Mouse (Mus musculus) limb, embryonic 13.5 days (tissue): ENCODE results near the gene Pms2. TPM values are rescaled to one million over a fixed set of nuclear protein-coding genes. Genes with fewer than 3 reads are reported as not detected.
A peak's percentile ranks its signal among the peaks of the same experiment; 100 is the strongest.

Source experiments
- ATAC-seq: fragments of 200-750 bp; cut with Nextera tagmentation; 2 replicates; pipeline ENCODE4 v1.8.0; 2017; ENCODE audit warnings: low read depth, moderate number of reproducible peaks, moderate TSS enrichment; ENCODE audit not compliant: low FRiP score
- H3K27ac ChIP-seq: fragments of 300-500 bp; sonication (generic); 2 replicates; pipeline ENCODE4 v1.5.1; 2015; ENCODE audit warnings: inconsistent platforms, mild to moderate bottlenecking, moderate library complexity
- H3K27me3 ChIP-seq: fragments of 300-500 bp; sonication (generic); 2 replicates; pipeline ENCODE4 v1.6.1; 2015; ENCODE audit warnings: mild to moderate bottlenecking, inconsistent platforms
- H3K36me3 ChIP-seq: fragments of 300-500 bp; sonication (generic); 2 replicates; pipeline ENCODE4 v1.6.1; 2015; ENCODE audit warnings: inconsistent platforms, mild to moderate bottlenecking, moderate library complexity
- H3K4me1 ChIP-seq: fragments of 300-500 bp; sonication (generic); 2 replicates; pipeline ENCODE4 v1.6.1; 2015; ENCODE audit warnings: inconsistent platforms
- H3K4me2 ChIP-seq: fragments of 300-500 bp; sonication (generic); replicated peaks from 2 replicates; pipeline ENCODE4 v1.6.1; 2015; ENCODE audit warnings: inconsistent platforms, mild to moderate bottlenecking, moderate library complexity
- H3K4me3 ChIP-seq: fragments of 300-500 bp; sonication (generic); 2 replicates; pipeline ENCODE4 v1.5.1; 2015; ENCODE audit warnings: moderate library complexity, mild to moderate bottlenecking, inconsistent platforms
- H3K9ac ChIP-seq: fragments of 300-500 bp; sonication (generic); 2 replicates; pipeline ENCODE4 v1.6.1; 2015; ENCODE audit warnings: mild to moderate bottlenecking, inconsistent platforms
- H3K9me3 ChIP-seq: fragments of 300-500 bp; sonication (generic); 2 replicates; pipeline ENCODE4 v1.6.1; 2016; ENCODE audit warnings: inconsistent platforms
- WGBS: fragments of 180-500 bp; shearing (Covaris S2); methylation state at CpG from one replicate; pipeline ENCODE4 v1.1.7; 2015; 5-methylcytosine and 5-hydroxymethylcytosine counted together
- polyA plus RNA-seq: library from polyadenylated mRNA; unstranded; fragments of >200 nt; fragmentation: Nextera tagmentation; extraction: Ambion mirVana; gene quantifications from 2 replicates; pipeline ENCODE4 v1.2.1, GENCODE M21; 2015

Pms2 gene
- polyA plus RNA-seq, 1 experiment from 2014 or later: 35.8 TPM

DNA sequence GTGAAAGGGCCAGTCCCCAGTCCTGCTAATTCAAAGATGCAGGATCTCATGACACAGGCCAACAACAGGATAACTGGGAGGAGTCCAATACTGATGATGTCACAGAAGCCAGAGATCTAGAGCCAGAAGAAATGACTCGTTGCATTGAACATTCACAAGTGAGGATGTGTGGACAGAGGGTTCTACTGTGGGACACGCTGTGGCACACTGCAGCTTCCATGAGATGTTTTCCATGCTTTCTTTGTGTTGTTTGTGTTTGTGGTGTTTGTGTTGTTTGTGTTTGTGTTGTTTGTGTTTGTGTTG is 65.8 kb downstream of the Pms2 start:
- no peaks in the 10 kb centered on the region for H3K9me3 ChIP-seq
- no peaks in the 10 kb centered on the region for H3K36me3 ChIP-seq
- no peak overlapping the region for H3K4me2 ChIP-seq
- no peak overlapping the region for H3K4me3 ChIP-seq
- H3K27me3 ChIP-seq: no peaks in the 10 kb centered on the region
- 72% methylated on average over 2 of the region's 2 CpGs for WGBS
- no peak overlapping the region for H3K27ac ChIP-seq
- no peaks in the 10 kb centered on the region for H3K4me1 ChIP-seq
- H3K9ac ChIP-seq: no peak overlapping the region
- ATAC-seq: no peak

GRCm38 (mm10) chr5:143976232-143976631 is 66.5 kb downstream of the Pms2 start:
- no peaks in the 10 kb centered on the region for H3K36me3 ChIP-seq

GRCm38 (mm10) chr5:143976726-143977431 is 67.1 kb downstream of the Pms2 start:
- no peak overlapping the region for H3K4me3 ChIP-seq
- no peak for ATAC-seq
- no peak overlapping the region for H3K27ac ChIP-seq
- no peak overlapping the region for H3K4me2 ChIP-seq
- no peaks in the 10 kb centered on the region for H3K36me3 ChIP-seq
- no peaks in the 10 kb centered on the region for H3K9me3 ChIP-seq
- 72% methylated on average over 16 of the region's 16 CpGs for WGBS
- H3K27me3 ChIP-seq: no peaks in the 10 kb centered on the region
- H3K9ac ChIP-seq: no peak overlapping the region
- peaks cover 5% of the 10 kb centered on the region for H3K4me1 ChIP-seq

More at GRCm38 (mm10) chr5:143976232-143976631, 66.5 kb downstream of the Pms2 start:
- H3K27ac ChIP-seq: no peak overlapping the region
- H3K27me3 ChIP-seq: no peaks in the 10 kb centered on the region
- H3K9me3 ChIP-seq: no peaks in the 10 kb centered on the region
- no peak for ATAC-seq
- H3K4me2 ChIP-seq: no peak overlapping the region
- H3K4me1 ChIP-seq: peaks cover 5% of the 10 kb centered on the region
- H3K9ac ChIP-seq: no peak overlapping the region; the same call in 1 of the 2 replicates
- 90% methylated on average over 11 of the region's 11 CpGs for WGBS
- no peak overlapping the region for H3K4me3 ChIP-seq

DNA sequence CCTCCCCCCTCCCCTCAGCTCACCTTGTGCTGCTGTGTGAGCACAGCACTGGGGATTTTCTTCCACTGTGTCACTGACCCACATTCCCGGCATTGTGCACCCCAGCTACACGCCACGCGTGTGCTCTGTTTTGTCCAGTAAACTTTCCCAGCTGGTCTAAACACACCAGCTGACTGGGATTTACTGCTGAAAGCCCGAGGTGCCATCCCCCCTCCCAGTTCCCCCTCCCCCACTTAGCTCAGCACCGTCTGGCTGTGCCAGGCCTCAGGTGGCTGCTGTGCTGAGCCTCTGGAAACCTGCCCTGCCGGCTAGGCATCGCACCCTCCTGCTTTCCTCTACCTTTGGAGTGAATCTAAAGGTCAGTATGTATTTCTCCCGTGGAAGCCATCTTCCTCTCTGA is 71.1 kb downstream of the Pms2 start:
- 8% methylated on average over 9 of the region's 9 CpGs for WGBS
- no peak overlapping the region for H3K4me3 ChIP-seq
- peaks cover 5% of the 10 kb centered on the region for H3K4me1 ChIP-seq
- no peaks in the 10 kb centered on the region for H3K27me3 ChIP-seq
- ATAC-seq: 0 out of 2 replicates have a peak, but pooled peaks have one; percentile 11
- H3K36me3 ChIP-seq: peaks cover 23% of the 10 kb centered on the region
- H3K9me3 ChIP-seq: no peaks in the 10 kb centered on the region
- H3K27ac ChIP-seq: no peak overlapping the region
- 0 out of 2 replicates have a peak overlapping the region, but pooled peaks have one; percentile 14 for H3K9ac ChIP-seq
- H3K4me2 ChIP-seq: peak overlapping the region; percentile 41

- no peaks in the 10 kb centered on the region for H3K27me3 ChIP-seq
- H3K36me3 ChIP-seq: peaks cover 38% of the 10 kb centered on the region
- no peak overlapping the region for H3K4me3 ChIP-seq
These were observed 72.6 kb downstream of the Pms2 start for GRCm38 (mm10) chr5:143982361-143982760.

More at GRCm38 (mm10) chr5:143982361-143982760, 72.6 kb downstream of the Pms2 start:
- Histone ChIP-seq H3K4me1 (peaks cover 5% of the 10 kb centered on the region), H3K9ac (no peak overlapping the region), H3K9me3 (no peaks in the 10 kb centered on the region), H3K4me2 (no peak overlapping the region), H3K27ac (no peak overlapping the region)
- WGBS: 62% methylated on average over 2 of the region's 2 CpGs
- no peak for ATAC-seq

Other genes with a start within 250 kb of the Pms2 start
- gene Usp42, start 177.7 kb upstream of the Pms2 start, polyA plus RNA-seq: 25.8 and 27.2 TPM in 2 replicates
- gene Eif2ak1, start 92.2 kb upstream of the Pms2 start, polyA plus RNA-seq: 46.3 and 46.8 TPM in 2 replicates
- gene Ankrd61, start 12.3 kb upstream of the Pms2 start, polyA plus RNA-seq: 0.22 and 0.29 TPM in 2 replicates
- 97.9 and 106 TPM in 2 replicates for gene Aimp2, start 117 bp upstream of the Pms2 start, polyA plus RNA-seq
- gene Gm42421, start 18.2 kb downstream of the Pms2 start, polyA plus RNA-seq: 0.89 and 1.1 TPM in 2 replicates
- 0.80 and 1.0 TPM in 2 replicates for gene Rsph10b, start 23.1 kb downstream of the Pms2 start, polyA plus RNA-seq
- 84.5 and 85.5 TPM in 2 replicates for gene Ccz1, start 104.9 kb downstream of the Pms2 start, polyA plus RNA-seq
- gene Ocm, start 116.7 kb downstream of the Pms2 start, polyA plus RNA-seq: not detected in 2 replicates
- gene Lmtk2, start 190.5 kb downstream of the Pms2 start, polyA plus RNA-seq: 3.3 and 3.8 TPM in 2 replicates